Mouse (Mus musculus) ES-E14 (cell line): Measurements from ENCODE around the gene Uhrf1bp1l. TPM values are rescaled to one million over a fixed set of nuclear protein-coding genes. Genes with fewer than 3 reads are reported as not detected.
"Not testable (repeated sequence)": the region's sequence is repeated elsewhere in the genome, so short reads cannot be mapped to it uniquely, and the experiment has no call there.

Experiments
- DNase-seq: peaks from one replicate; pipeline ENCODE4 v3.0.0-alpha.2; 2013; ENCODE audit warnings: low read depth, low spot score
- H3K27ac ChIP-seq: 2 replicates; pipeline ENCODE4 v1.5.1; 2012; ENCODE audit warnings: low read depth, mild to moderate bottlenecking, low read length, moderate library complexity, mixed read lengths; ENCODE audit not compliant: poor library complexity, insufficient read depth, severe bottlenecking
- H3K36me3 ChIP-seq: 2 replicates; pipeline ENCODE4 v1.6.1; 2012; ENCODE audit warnings: mild to moderate bottlenecking, low read length, moderate library complexity, mixed read lengths; ENCODE audit not compliant: control insufficient read depth, poor library complexity, insufficient read depth, severe bottlenecking
- H3K4me1 ChIP-seq, 2 experiments: fragments of 150-350 bp in 1 of 2; sonication (generic) in 1 of 2; 2 replicates each; pipeline ENCODE4 v1.6.1; 2012; ENCODE audit warnings: low read length in 2 of 2, mild to moderate bottlenecking in 1 of 2, mixed read lengths in 1 of 2; ENCODE audit not compliant: control insufficient read depth in 2 of 2, insufficient read depth in 2 of 2, poor library complexity in 1 of 2
- H3K4me3 ChIP-seq, 2 experiments: fragments of 150-350 bp in 1 of 2; sonication (generic) in 1 of 2; 2 replicates each; pipeline ENCODE4 v1.5.1; 2012; ENCODE audit warnings: low read length in 2 of 2, low read depth in 1 of 2, mild to moderate bottlenecking in 1 of 2, mixed read lengths in 1 of 2; ENCODE audit not compliant: insufficient read depth in 1 of 2, poor library complexity in 1 of 2, severe bottlenecking in 1 of 2
- H3K9ac ChIP-seq: 2 replicates; pipeline ENCODE4 v1.6.1; 2012; ENCODE audit warnings: low read depth, mild to moderate bottlenecking, low read length, mixed read lengths; ENCODE audit not compliant: poor library complexity, insufficient read depth, severe bottlenecking
- H3K9me3 ChIP-seq: fragments of 150-350 bp; sonication (generic); 2 replicates; pipeline ENCODE4 v1.6.1; 2012; ENCODE audit warnings: low read depth, mild to moderate bottlenecking, low read length; ENCODE audit not compliant: control insufficient read depth, insufficient read depth
- CHD2 ChIP-seq: IDR thresholded peaks from 2 replicates; pipeline ENCODE4 v1.6.1; 2014; ENCODE audit warnings: mild to moderate bottlenecking, low read depth, low read length, inconsistent platforms
- HCFC1 ChIP-seq: IDR thresholded peaks from 2 replicates; pipeline ENCODE4 v1.6.1; 2012; ENCODE audit warnings: low read length, inconsistent platforms, borderline replicate concordance; ENCODE audit not compliant: insufficient read depth
- MAFK ChIP-seq: IDR thresholded peaks from 2 replicates; pipeline ENCODE4 v1.6.1; 2014; ENCODE audit warnings: mild to moderate bottlenecking, low read depth, low read length, inconsistent platforms; ENCODE audit not compliant: insufficient read depth
- ZC3H11A ChIP-seq: IDR thresholded peaks from 2 replicates; pipeline ENCODE4 v1.6.1; 2012; ENCODE audit warnings: low read depth, mild to moderate bottlenecking, inconsistent platforms, low read length, borderline replicate concordance
- ZNF384 ChIP-seq: IDR thresholded peaks from 2 replicates; pipeline ENCODE4 v1.6.1; 2012; ENCODE audit warnings: low read depth, low read length, inconsistent platforms
- in situ Hi-C, 2 experiments: fragments of 600-800 bp; cut with MboI; formaldehyde crosslinking; loops; one replicate each; pipeline ENCODE4 v1.15.1; 2025; ENCODE audit warnings: low sequenced_read_pairs in 2 of 2, inconsistent platforms in 1 of 2; ENCODE audit not compliant: unreplicated experiment in 2 of 2
- total RNA-seq: library from RNA; depleted of rRNA; stranded (reverse); fragments of 300-350 nt; gene quantifications from 2 replicates; pipeline ENCODE4 v1.2.3, GENCODE M21; 2012; rRNA removed

The Uhrf1bp1l gene
- 32.3 and 34.5 TPM in 2 replicates for total RNA-seq

DNA sequence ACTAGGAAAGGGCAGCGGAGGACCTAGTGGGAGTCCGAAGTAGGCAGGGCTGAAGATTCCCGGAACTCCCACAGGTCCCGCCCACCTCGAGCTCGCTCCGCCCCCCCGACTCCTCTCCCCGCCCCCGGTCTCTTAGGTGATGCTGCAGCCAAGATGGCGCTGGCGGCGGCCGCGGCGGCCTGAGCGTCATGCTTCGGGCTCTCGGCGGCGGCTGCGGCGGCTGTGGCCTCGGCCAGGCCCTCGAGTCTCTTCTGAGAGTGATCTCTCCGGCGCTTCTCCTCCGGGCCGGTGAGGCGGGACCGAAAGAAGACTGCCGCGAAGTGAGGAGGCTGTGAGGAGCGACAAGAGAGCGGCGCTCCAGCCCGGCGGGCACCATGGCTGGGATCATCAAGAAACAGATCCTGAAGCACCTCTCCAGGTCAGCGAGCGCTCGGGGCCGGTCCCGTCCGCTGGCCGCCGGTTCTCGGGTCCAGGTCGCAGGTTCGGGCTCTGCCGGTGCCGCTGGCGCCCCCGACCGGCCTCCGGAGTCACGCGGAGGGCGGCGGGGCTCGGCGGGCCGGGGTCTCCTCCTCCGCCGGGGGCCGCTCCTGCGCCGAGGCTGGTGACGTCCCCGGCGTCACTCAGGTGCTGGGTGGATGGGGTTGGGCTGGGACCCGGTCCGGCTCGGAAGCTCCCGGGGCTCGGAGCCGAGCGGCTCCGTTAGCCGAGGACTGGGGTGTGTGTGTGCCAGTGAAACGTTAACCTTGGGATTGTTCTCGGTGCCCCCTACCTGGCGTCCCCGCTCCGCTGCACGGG lies at the start of gene Uhrf1bp1l:
Gene Uhrf1bp1l, plus strand, starts transcription at position 121 of the 795 bp plus-strand sequence.
- Histone ChIP-seq H3K4me1 (peaks cover 0 to 11% of the 10 kb centered on the region in 2 experiments; a peak in 2 of 4 replicates), H3K9me3 (no peaks in the 10 kb centered on the region), H3K36me3 (no peaks in the 10 kb centered on the region), H3K27ac (peak within 1 kb of the TSS; percentile 44; the same call in 1 of the 2 replicates), H3K4me3 (peak within 1 kb of the TSS; percentile 99 to 100), H3K9ac (peak within 1 kb of the TSS; percentile 98)
- TF ChIP-seq HCFC1, result 0 out of 2 replicates have a peak, but pooled peaks have one; percentile 29
- TF ChIP-seq ZC3H11A, result no peak
- no peak for TF ChIP-seq ZNF384
- DNase-seq, result peak; percentile 84
- in situ Hi-C loops, result no loop called here

DNA sequence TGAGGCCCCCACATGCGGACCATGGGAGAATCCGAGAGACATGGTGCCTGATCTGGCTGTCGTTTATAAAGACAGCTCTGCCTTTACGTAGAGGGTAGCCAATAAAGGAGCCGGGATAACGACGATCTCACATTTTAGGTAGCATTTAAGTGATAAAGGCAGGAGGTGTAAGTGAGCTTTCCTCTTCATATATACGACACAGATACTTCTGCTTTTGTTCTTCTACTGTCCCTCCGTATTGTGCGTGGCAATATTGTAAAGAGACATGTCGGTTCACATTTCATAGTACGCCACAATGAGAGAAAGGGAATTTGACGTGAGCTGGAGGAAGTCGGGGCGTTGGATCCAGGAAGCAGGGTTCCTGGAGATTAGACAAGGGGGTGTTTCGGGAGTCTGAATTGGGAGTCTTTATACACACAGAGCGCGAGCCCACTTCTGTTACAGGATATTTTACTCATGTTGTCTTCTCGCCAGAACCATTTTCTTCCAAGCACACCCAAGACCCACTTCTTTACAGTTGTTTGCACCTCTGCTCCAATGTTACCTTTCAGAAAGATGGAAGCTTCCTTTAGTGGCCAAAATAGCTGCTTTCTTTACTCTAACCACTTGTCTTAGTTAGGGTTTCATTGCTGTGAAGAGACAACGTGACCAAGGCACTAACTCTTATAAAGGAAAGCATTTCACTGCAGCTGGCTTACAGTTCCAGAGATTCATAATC lies 49.4 kb upstream of the Uhrf1bp1l start:
- Histone ChIP-seq H3K4me1 (no peaks in the 10 kb centered on the region), H3K9me3 (no peaks in the 10 kb centered on the region), H3K36me3 (no peaks in the 10 kb centered on the region), H3K4me3 (no peak overlapping the region), H3K9ac (no peak overlapping the region), H3K27ac (no peak overlapping the region)
- TF ChIP-seq MAFK (no peak), ZNF384 (no peak), CHD2 (no peak), HCFC1 (no peak), ZC3H11A (no peak)
- DNase-seq, result no peak
- in situ Hi-C loops, result no loop called here

DNA sequence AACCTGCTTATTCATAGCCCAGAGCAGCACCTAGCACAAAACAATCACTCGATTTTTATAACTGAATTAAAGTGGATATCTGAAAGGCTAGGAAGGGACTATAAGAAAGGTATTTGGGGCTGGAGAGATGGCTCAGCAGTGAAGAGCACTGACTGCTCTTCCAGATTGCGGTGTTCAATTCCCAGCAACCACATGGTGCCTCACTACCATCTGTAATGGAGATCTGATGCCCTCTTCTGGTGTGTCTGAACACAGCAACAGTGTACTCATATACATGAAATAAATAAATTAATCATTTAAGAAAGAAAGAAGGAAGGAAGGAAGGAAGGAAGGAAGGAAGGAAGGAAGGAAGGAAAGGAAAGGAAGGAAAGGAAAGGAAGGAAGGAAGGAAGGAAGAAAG lies 48.5 kb upstream of the Uhrf1bp1l start:
- H3K27ac ChIP-seq, H3K4me1 ChIP-seq, H3K4me3 ChIP-seq, H3K36me3 ChIP-seq, in situ Hi-C loops, DNase-seq, H3K9ac ChIP-seq, H3K9me3 ChIP-seq: not testable (repeated sequence)

DNA sequence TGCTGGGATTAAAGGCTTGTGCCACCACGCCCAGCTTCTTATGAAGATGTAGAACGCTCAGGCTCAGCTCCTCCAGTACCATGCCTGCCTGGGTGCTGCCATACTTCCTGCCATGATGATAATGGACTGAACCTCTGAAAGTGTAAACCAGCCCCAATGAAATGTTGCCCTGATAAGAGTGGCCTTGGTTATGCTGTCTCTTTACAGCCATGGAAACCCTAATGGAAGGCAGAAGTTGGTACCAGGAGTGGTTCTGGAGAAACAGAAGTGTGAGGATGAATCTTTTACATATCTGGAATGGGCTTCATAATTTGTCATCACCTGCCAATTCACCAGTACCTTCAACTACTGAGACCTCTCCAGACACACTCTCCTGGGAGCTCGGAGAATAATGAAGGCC lies 46.8 kb upstream of the Uhrf1bp1l start:
- Histone ChIP-seq H3K9me3 (no peaks in the 10 kb centered on the region), H3K4me1 (peaks cover 0 to 2% of the 10 kb centered on the region in 2 experiments; a peak in 1 of 4 replicates), H3K9ac (no peak overlapping the region), H3K27ac (no peak overlapping the region), H3K4me3 (no peak overlapping the region), H3K36me3 (no peaks in the 10 kb centered on the region)
- in situ Hi-C loops, result no loop called here
- TF ChIP-seq HCFC1 (no peak), MAFK (no peak), CHD2 (no peak), ZNF384 (no peak), ZC3H11A (no peak)
- no peak for DNase-seq

DNA sequence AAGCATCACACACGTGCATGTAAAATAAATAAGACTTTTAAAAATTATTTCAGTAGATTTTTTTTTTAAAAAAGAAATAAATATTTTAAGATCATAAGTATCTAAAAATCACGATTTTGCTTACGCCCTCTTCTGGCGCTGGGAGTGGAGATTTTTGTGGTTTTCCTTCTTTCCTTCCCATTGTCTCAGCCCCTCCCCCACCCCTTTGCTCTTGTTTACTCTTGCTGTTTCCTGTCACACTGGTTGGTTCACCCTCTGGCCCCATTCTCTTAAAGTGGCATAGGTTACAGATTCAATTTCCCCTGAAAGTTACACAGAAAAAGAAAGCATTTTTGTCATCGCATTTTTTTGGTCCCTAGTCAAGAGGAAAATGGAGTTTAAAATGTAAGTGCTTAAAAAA lies 41.7 kb upstream of the Uhrf1bp1l start:
- DNase-seq, result no peak
- TF ChIP-seq ZNF384 (no peak), CHD2 (no peak), MAFK (no peak), HCFC1 (no peak), ZC3H11A (no peak)
- in situ Hi-C loops, result no loop called here

More for the DNA sequence above, 41.7 kb upstream of the Uhrf1bp1l start:
- Histone ChIP-seq H3K4me3 (no peak overlapping the region), H3K36me3 (no peaks in the 10 kb centered on the region), H3K9me3 (no peaks in the 10 kb centered on the region), H3K9ac (no peak overlapping the region), H3K4me1 (peaks cover 0 to 2% of the 10 kb centered on the region in 2 experiments; a peak in 1 of 4 replicates), H3K27ac (no peak overlapping the region)
